In the genomic region with DNA sequence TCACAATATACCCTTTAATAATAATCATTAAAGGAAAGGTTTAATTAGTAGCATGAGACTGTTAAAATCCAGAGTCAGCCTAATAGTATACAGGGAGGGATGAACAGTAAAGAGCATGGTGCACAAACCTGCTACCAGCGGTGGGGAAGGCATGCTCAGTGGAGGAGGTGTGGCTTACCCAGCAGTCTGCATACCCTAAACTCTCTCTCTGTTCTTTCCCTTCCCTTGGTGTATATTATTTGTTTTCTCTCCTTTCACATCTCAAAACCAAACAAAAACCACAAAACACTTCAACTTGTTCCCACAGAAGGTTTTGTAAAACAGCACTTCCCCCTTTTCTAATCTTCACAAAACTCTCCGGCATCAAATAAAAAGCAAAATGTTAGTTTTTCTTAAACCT, we compare ENCODE assay signal across 19 mouse cellular contexts.
DNase-seq lines count a peak whose midpoint lies in the region; ATAC-seq lines count a peak whose summit lies in the region.
"Had no signal": no experiment of that assay in that cellular context is flagged by ENCODE, and none has a peak within 500 bp of the region (broad histone marks: within the 10 kb centered on the region; RNA-seq: fewer than 3 reads in every experiment).

No protein-coding gene starts in this region.

- H3K27ac ChIP-seq in liver, embryonic 12.5 days: no peak overlapping the region
- H3K27ac ChIP-seq in forebrain, embryonic 11.5 days (ENCODE audit: low read depth, low read length): no peak overlapping the region

- H3K4me1 ChIP-seq in liver, embryonic 12.5 days: no peaks in the 10 kb centered on the region
- no peaks in the 10 kb centered on the region; the same call in 1 of the 2 replicates for H3K4me1 ChIP-seq in forebrain, embryonic 11.5 days (replicated peaks; ENCODE audit: control insufficient read depth, insufficient read depth, low read length)

- no peak for DNase-seq in forebrain, embryonic 11.5 days (ENCODE audit: low spot score)
- DNase-seq: adrenal gland, adult 2 months; adrenal gland, adult 8-10 months; adrenal gland, postnatal 10 days; adrenal gland, postnatal 14 days; adrenal gland, postnatal 25 days; adrenal gland, postnatal 36 days; B cell, adult 2 months; cerebellum, adult 11 months; cerebellum, adult 11-12 months; cerebellum, adult 18-20 months had no signal

- 56% methylated on average over 2 of the region's 2 CpGs for WGBS in liver, embryonic 12.5 days (ENCODE audit: insufficient replicate concordance)
- WGBS in forebrain, embryonic 11.5 days: 72% methylated on average over 2 of the region's 2 CpGs

- ATAC-seq in granulocyte monocyte progenitor cell, adult 5-6 weeks (replicated peaks; ENCODE audit: poor library complexity, severe bottlenecking): peak; percentile 56
- peak; percentile 55 for ATAC-seq in megakaryocyte progenitor cell, adult 5-6 weeks (replicated peaks; ENCODE audit: poor library complexity)
- ATAC-seq in liver, embryonic 12.5 days: no peak
- no peak for ATAC-seq in forebrain, embryonic 11.5 days (replicated peaks; ENCODE audit: low FRiP score)
- ATAC-seq: activated CD4-positive, CD25-positive, alpha-beta regulatory T cell, adult 4 months; CD4-positive, CD25-positive, alpha-beta regulatory T cell, adult 4 months; Patski had no signal

- H3K36me3 ChIP-seq in liver, embryonic 12.5 days: no peaks in the 10 kb centered on the region
- no peaks in the 10 kb centered on the region for H3K36me3 ChIP-seq in forebrain, embryonic 11.5 days (ENCODE audit: control insufficient read depth, insufficient read depth, low read length)
- H3K36me3 ChIP-seq: G1E had no signal

- no peak overlapping the region for H3K4me3 ChIP-seq in liver, embryonic 12.5 days
- no peak overlapping the region for H3K4me3 ChIP-seq in forebrain, embryonic 11.5 days (ENCODE audit: low read depth, low read length)

- H3K4me2 ChIP-seq in liver, embryonic 12.5 days: no peak overlapping the region
- no peak overlapping the region for H3K4me2 ChIP-seq in forebrain, embryonic 11.5 days (ENCODE audit: low read depth, low read length, severe bottlenecking)

- H3K9me3 ChIP-seq in liver, embryonic 12.5 days (replicated peaks): no peaks in the 10 kb centered on the region
- no peaks in the 10 kb centered on the region for H3K9me3 ChIP-seq in forebrain, embryonic 11.5 days (ENCODE audit: control insufficient read depth, low read length)

- no peak overlapping the region for H3K9ac ChIP-seq in liver, embryonic 12.5 days
- no peak overlapping the region for H3K9ac ChIP-seq in forebrain, embryonic 11.5 days (ENCODE audit: low read length)

- H3K27me3 ChIP-seq in liver, embryonic 12.5 days (replicated peaks): no peaks in the 10 kb centered on the region
- no peaks in the 10 kb centered on the region for H3K27me3 ChIP-seq in forebrain, embryonic 11.5 days (ENCODE audit: control insufficient read depth, insufficient read depth, low read length)
- H3K27me3 ChIP-seq: CH12.LX, Patski had no signal

Comparison
In these comparisons a context has a peak if more than half of its experiments do, and no peak if none do; other contexts are left out.
1. ATAC-seq: peak in granulocyte monocyte progenitor cell, adult 5-6 weeks (single experiment) and megakaryocyte progenitor cell, adult 5-6 weeks (single experiment); none in liver, embryonic 12.5 days (single experiment) and forebrain, embryonic 11.5 days (single experiment).